Mouse (Mus musculus) hindbrain, postnatal 0 days (tissue): Measurements from ENCODE around the gene Gm10842. TPM values are rescaled to one million over a fixed set of nuclear protein-coding genes. Genes with fewer than 3 reads are reported as not detected.

Experiments used
- ATAC-seq: fragments of 200-750 bp; cut with Nextera tagmentation; 2 replicates; pipeline ENCODE4 v1.8.0; 2017; ENCODE audit warnings: mild to moderate bottlenecking, moderate TSS enrichment, moderate library complexity
- DNase-seq: peaks from one replicate; pipeline ENCODE4 v3.0.0-alpha.2; 2015; ENCODE audit warnings: low spot score
- H3K27ac ChIP-seq: fragments of 300-500 bp; sonication (generic); 2 replicates; pipeline ENCODE4 v1.5.1; 2014; ENCODE audit warnings: mild to moderate bottlenecking
- H3K27me3 ChIP-seq: fragments of 300-500 bp; sonication (generic); 2 replicates; pipeline ENCODE4 v1.6.1; 2014; ENCODE audit warnings: low read length, mixed read lengths; ENCODE audit not compliant: insufficient read depth
- H3K36me3 ChIP-seq: fragments of 300-500 bp; sonication (generic); 2 replicates; pipeline ENCODE4 v1.6.1; 2014; ENCODE audit warnings: low read length, mixed read lengths; ENCODE audit not compliant: insufficient read depth
- H3K4me1 ChIP-seq: fragments of 300-500 bp; sonication (generic); 2 replicates; pipeline ENCODE4 v1.6.1; 2014; ENCODE audit warnings: antibody characterized with exemption, low read length, mixed read lengths; ENCODE audit not compliant: insufficient read depth
- H3K4me2 ChIP-seq: fragments of 300-500 bp; sonication (generic); 2 replicates; pipeline ENCODE4 v1.6.1; 2014; ENCODE audit warnings: low read depth, mild to moderate bottlenecking, low read length, moderate library complexity, mixed read lengths
- H3K4me3 ChIP-seq: fragments of 300-500 bp; sonication (generic); 2 replicates; pipeline ENCODE4 v1.5.1; 2014; ENCODE audit warnings: low read length
- H3K9ac ChIP-seq: fragments of 300-500 bp; sonication (generic); replicated peaks from 2 replicates; pipeline ENCODE4 v1.6.1; 2014; ENCODE audit warnings: mild to moderate bottlenecking, low read length, moderate library complexity, mixed read lengths
- H3K9me3 ChIP-seq: fragments of 300-500 bp; sonication (generic); 2 replicates; pipeline ENCODE4 v1.6.1; 2016; ENCODE audit warnings: low read length, mixed read lengths
- CTCF ChIP-seq: IDR thresholded peaks from 2 replicates; pipeline ENCODE4 v1.5.1; 2016; ENCODE audit warnings: antibody characterized with exemption, control low read depth, low read depth
- WGBS: fragments of 180-500 bp; shearing (Covaris S2); extraction: QIAGEN DNeasy Blood & Tissue Kit; methylation state at CpG from one replicate; pipeline ENCODE4 v1.1.7; 2014; 5-methylcytosine and 5-hydroxymethylcytosine counted together
- polyA plus RNA-seq: library from polyadenylated mRNA; unstranded; fragments of >200 nt; fragmentation: Nextera tagmentation; extraction: Ambion mirVana; gene quantifications from 2 replicates; pipeline ENCODE4 v1.2.1, GENCODE M21; 2015
- total RNA-seq: library from RNA; depleted of rRNA; stranded (reverse); fragments of >200 nt; gene quantifications from 2 replicates; pipeline ENCODE4 v1.2.3, GENCODE M21; 2014; rRNA removed

Gm10842 gene
- total and polyA plus RNA-seq, 2 experiments from 2014 or later = not detected

DNA sequence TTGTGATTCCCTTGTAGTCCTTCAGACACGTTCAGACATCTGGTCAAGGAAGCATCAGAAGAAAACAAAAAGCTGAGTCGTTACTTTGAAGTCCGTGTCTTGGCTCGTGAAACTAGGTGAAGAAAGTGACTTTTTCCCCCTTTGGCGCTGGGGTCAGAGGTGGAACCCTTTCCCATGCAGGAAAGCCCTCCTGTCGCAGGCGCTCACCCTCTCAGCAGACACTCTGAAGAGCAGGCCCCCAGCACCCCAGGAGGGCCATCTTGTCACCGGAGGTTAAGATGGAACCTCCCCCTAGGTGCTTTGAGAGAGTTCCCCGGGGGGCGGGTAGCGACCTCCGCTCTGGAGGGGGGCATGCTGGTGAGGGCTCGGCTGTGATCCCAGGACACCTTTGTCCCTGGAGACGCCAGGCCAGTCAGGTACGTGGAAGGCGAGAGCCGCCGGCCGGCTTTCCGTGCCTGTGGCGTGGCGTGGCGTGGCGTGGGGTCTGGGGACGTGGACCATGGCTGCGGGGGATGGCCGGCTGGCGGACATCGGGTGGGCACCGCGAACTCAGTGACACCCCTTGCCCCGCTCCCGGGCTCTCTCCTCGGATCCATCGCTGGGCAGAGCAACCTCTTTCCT, 33.9 kb downstream of the Gm10842 start:
- H3K4me2 ChIP-seq = peak overlapping the region; percentile 87
- peak; percentile 48 for DNase-seq
- H3K9ac ChIP-seq = peak overlapping the region; percentile 100
- under 1% methylated on average over 35 of the region's 35 CpGs for WGBS
- H3K9me3 ChIP-seq = no peaks in the 10 kb centered on the region
- H3K36me3 ChIP-seq = peaks cover 5% of the 10 kb centered on the region; the same call in 1 of the 2 replicates
- H3K27me3 ChIP-seq = no peaks in the 10 kb centered on the region
- H3K4me1 ChIP-seq = peaks cover 8% of the 10 kb centered on the region
- peak overlapping the region; percentile 97 for H3K27ac ChIP-seq
- no peak for TF ChIP-seq CTCF
- peak overlapping the region; percentile 68 for H3K4me3 ChIP-seq
- ATAC-seq = no peak

DNA sequence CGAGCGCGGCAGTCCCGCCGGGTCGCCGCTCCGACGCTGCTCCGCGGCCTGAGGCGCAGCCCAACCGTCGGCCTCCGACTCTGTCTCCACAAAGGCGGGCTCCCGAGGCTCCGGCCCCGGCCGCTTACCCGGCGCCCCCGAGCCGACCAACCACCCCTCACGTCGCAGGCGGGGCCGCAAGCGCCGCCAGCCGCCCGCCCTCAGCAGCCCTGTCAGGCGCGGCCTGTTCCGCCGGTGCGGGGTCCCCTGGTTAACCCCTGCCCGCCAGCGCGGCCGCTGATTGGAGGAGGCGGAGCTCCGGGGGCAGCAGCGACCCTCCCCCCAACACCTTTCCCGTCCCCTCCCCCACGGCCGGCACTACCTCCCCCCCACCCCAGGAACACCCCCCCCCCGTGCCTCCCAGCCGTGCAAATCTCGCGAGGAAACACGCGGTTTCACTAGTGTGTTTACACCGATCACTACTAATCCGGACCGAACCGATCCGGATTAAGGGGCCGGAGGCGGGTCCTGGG, 34.5 kb downstream of the Gm10842 start:
- Histone ChIP-seq H3K27ac (peak overlapping the region; percentile 97), H3K4me2 (peak overlapping the region; percentile 87), H3K9me3 (no peaks in the 10 kb centered on the region), H3K4me1 (peaks cover 8% of the 10 kb centered on the region), H3K4me3 (peak overlapping the region; percentile 68), H3K27me3 (no peaks in the 10 kb centered on the region), H3K36me3 (peaks cover 5% of the 10 kb centered on the region; the same call in 1 of the 2 replicates), H3K9ac (peak overlapping the region; percentile 100)
- under 1% methylated on average over 54 of the region's 60 CpGs for WGBS
- TF ChIP-seq CTCF = no peak
- ATAC-seq = peak; percentile 98
- peak; percentile 97 for DNase-seq

DNA sequence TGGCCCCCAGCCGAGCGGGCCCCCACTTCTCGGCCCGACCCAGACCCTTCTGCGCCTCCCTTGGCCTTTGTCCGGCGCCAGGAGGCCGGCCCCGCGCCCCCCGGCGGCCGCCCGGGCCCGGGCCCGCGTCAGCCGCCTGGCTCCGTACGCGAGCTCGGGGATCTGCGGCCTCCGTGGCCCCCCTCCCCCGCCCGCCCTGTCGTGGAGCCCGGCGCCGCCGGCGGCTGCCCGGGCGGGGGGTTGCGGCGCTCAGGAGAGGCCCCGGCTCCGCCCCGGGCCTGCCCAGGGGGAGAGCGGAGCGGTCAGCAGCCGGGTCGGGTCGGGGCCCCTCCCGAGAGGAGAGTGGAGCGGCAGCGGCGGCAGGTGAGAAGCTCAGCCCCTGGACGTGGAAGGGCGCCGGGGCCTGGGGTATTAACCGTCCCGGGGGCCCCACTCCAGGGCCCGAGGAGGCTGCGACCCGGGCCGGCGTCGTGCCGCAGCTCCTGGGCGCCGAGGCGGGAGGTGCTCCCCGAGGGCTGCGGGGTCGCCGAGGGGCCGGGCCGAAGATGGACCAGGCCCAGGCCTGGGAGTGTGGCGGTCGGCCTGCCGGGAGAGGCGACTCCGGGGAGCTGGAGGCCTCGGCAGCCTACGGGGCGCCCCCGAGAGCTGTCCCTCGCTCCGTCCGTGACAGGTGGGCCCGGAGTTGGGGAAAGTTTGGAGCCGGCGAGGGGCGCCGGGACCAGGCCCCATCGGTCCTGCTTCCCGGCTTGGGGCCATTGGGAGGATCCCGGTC, 35.2 kb downstream of the Gm10842 start:
- Histone ChIP-seq H3K36me3 (peaks cover 5% of the 10 kb centered on the region; the same call in 1 of the 2 replicates), H3K9ac (peak overlapping the region; percentile 100), H3K4me1 (peaks cover 8% of the 10 kb centered on the region), H3K9me3 (no peaks in the 10 kb centered on the region), H3K27me3 (no peaks in the 10 kb centered on the region), H3K27ac (peak overlapping the region; percentile 97), H3K4me3 (peak overlapping the region; percentile 68), H3K4me2 (peak overlapping the region; percentile 87)
- ATAC-seq (peak; percentile 24), DNase-seq (peak; percentile 50)
- 8% methylated on average over 79 of the region's 89 CpGs for WGBS
- TF ChIP-seq CTCF = no peak

DNA sequence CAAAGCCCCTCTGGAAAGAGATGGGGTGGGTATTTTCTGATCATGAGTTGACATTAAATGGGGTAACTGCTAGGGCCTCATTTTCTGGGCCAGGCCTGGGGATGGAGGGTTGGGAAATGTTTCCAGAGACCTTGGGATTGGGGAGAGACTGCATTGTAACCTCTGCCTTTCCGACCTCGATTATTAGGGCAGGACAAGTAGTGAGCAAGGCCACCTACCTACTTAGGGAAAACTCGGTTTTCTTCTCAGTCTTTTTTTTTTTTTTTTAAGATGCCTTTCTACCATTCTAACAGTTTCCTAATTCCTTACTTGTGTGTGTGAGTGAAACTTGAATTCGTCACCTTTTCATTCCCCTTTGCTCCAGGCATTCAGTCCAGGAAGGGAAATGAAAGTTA, 35.8 kb downstream of the Gm10842 start:
- Histone ChIP-seq H3K27me3 (no peaks in the 10 kb centered on the region), H3K9ac (peak overlapping the region; percentile 100), H3K27ac (peak overlapping the region; percentile 97), H3K4me1 (peaks cover 8% of the 10 kb centered on the region), H3K4me2 (peak overlapping the region; percentile 87), H3K36me3 (peaks cover 5% of the 10 kb centered on the region; the same call in 1 of the 2 replicates), H3K9me3 (no peaks in the 10 kb centered on the region), H3K4me3 (peak overlapping the region; percentile 68)
- WGBS = 11% methylated on average over 4 of the region's 4 CpGs
- ATAC-seq = no peak
- TF ChIP-seq CTCF = no peak
- no peak for DNase-seq

DNA sequence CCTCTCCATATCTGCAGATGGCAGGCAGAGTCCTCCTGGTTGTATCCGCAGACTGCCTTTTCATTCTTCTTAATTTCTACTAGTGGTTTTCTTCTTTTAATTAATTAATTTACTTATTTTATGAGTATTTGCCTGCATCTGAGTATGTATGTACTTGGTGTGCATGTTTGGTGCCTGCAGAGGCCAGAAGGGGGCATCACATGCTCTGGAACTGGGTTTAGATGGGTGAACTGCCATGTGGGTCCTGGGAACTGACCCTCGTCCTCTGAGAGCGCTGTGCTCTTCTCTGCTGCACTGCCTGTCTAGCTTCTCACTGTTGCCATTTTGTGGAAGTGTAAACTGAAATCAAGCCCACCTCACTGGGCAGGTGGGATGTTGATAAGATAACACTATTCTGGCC, 38.0 kb downstream of the Gm10842 start:
- no peak for ATAC-seq
- no peak overlapping the region for H3K4me3 ChIP-seq
- no peak for DNase-seq
- H3K27ac ChIP-seq = no peak overlapping the region
- no peak overlapping the region for H3K4me2 ChIP-seq
- H3K36me3 ChIP-seq = peaks cover 5% of the 10 kb centered on the region; the same call in 1 of the 2 replicates
- no peaks in the 10 kb centered on the region for H3K27me3 ChIP-seq
- H3K4me1 ChIP-seq = peaks cover 8% of the 10 kb centered on the region
- WGBS = 87% methylated on average over 3 of the region's 3 CpGs
- peak; percentile 33; the same call in 1 of the 2 replicates for TF ChIP-seq CTCF
- no peak overlapping the region for H3K9ac ChIP-seq
- H3K9me3 ChIP-seq = no peaks in the 10 kb centered on the region

DNA sequence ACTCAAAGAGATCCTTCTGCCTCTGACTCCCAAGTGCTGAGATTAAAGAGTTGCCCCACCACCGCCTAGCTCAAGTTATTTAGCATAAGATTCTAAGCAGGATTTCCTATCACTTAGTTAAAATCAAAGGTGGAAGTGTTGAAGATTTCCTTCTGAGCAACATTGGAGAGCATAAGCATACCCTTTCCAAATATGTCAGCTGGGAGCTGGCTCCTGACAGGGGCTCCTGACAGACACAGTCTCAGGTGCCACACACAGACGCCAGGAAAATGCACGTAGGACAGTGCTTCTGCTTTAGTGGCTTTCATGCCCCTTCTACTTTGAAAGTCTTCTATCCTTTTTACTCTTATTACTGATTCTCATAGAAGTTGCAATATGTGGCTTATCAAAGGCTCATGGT, 45.5 kb downstream of the Gm10842 start:
- H3K36me3 ChIP-seq = no peaks in the 10 kb centered on the region
- 91% methylated on average over 3 of the region's 3 CpGs for WGBS
- no peak for TF ChIP-seq CTCF
- no peak overlapping the region for H3K27ac ChIP-seq
- no peaks in the 10 kb centered on the region for H3K9me3 ChIP-seq
- ATAC-seq (no peak), DNase-seq (no peak)
- H3K4me2 ChIP-seq = no peak overlapping the region
- no peaks in the 10 kb centered on the region for H3K4me1 ChIP-seq
- no peaks in the 10 kb centered on the region for H3K27me3 ChIP-seq
- H3K9ac ChIP-seq = no peak overlapping the region
- H3K4me3 ChIP-seq = no peak overlapping the region

Other genes with a start within 250 kb of the Gm10842 start
- gene Efcab3, start 83.3 kb upstream of the Gm10842 start, total RNA-seq = not detected in 2 replicates
- 0.25 and 0.35 TPM in 2 replicates for gene Efcab3, start 83.3 kb upstream of the Gm10842 start, polyA plus RNA-seq
- gene Mettl2, start 20.5 kb upstream of the Gm10842 start, total RNA-seq = 21.7 and 29.6 TPM in 2 replicates
- 31.1 and 33.2 TPM in 2 replicates for gene Mettl2, start 20.5 kb upstream of the Gm10842 start, polyA plus RNA-seq
- 43.3 and 50.4 TPM in 2 replicates for gene Tlk2, start 31.9 kb downstream of the Gm10842 start, total RNA-seq
- gene Tlk2, start 31.9 kb downstream of the Gm10842 start, polyA plus RNA-seq = 15.1 and 15.9 TPM in 2 replicates
- gene Mrc2, start 145.8 kb downstream of the Gm10842 start, total RNA-seq = 21.4 and 28.5 TPM in 2 replicates
- 3.7 and 4.2 TPM in 2 replicates for gene Mrc2, start 145.8 kb downstream of the Gm10842 start, polyA plus RNA-seq